Mouse (Mus musculus) limb, embryonic 13.5 days (tissue): Measurements from ENCODE around the gene Cox17. TPM values are rescaled to one million over a fixed set of nuclear protein-coding genes. Genes with fewer than 3 reads are reported as not detected.

ENCODE experiments used
- ATAC-seq: fragments of 200-750 bp; cut with Nextera tagmentation; 2 replicates; pipeline ENCODE4 v1.8.0; 2017; ENCODE audit warnings: low read depth, moderate number of reproducible peaks, moderate TSS enrichment; ENCODE audit not compliant: low FRiP score
- H3K27ac ChIP-seq: fragments of 300-500 bp; sonication (generic); 2 replicates; pipeline ENCODE4 v1.5.1; 2015; ENCODE audit warnings: inconsistent platforms, mild to moderate bottlenecking, moderate library complexity
- H3K27me3 ChIP-seq: fragments of 300-500 bp; sonication (generic); 2 replicates; pipeline ENCODE4 v1.6.1; 2015; ENCODE audit warnings: mild to moderate bottlenecking, inconsistent platforms
- H3K36me3 ChIP-seq: fragments of 300-500 bp; sonication (generic); 2 replicates; pipeline ENCODE4 v1.6.1; 2015; ENCODE audit warnings: inconsistent platforms, mild to moderate bottlenecking, moderate library complexity
- H3K4me1 ChIP-seq: fragments of 300-500 bp; sonication (generic); 2 replicates; pipeline ENCODE4 v1.6.1; 2015; ENCODE audit warnings: inconsistent platforms
- H3K4me2 ChIP-seq: fragments of 300-500 bp; sonication (generic); replicated peaks from 2 replicates; pipeline ENCODE4 v1.6.1; 2015; ENCODE audit warnings: inconsistent platforms, mild to moderate bottlenecking, moderate library complexity
- H3K4me3 ChIP-seq: fragments of 300-500 bp; sonication (generic); 2 replicates; pipeline ENCODE4 v1.5.1; 2015; ENCODE audit warnings: moderate library complexity, mild to moderate bottlenecking, inconsistent platforms
- H3K9ac ChIP-seq: fragments of 300-500 bp; sonication (generic); 2 replicates; pipeline ENCODE4 v1.6.1; 2015; ENCODE audit warnings: mild to moderate bottlenecking, inconsistent platforms
- H3K9me3 ChIP-seq: fragments of 300-500 bp; sonication (generic); 2 replicates; pipeline ENCODE4 v1.6.1; 2016; ENCODE audit warnings: inconsistent platforms
- WGBS: fragments of 180-500 bp; shearing (Covaris S2); methylation state at CpG from one replicate; pipeline ENCODE4 v1.1.7; 2015; 5-methylcytosine and 5-hydroxymethylcytosine counted together
- polyA plus RNA-seq: library from polyadenylated mRNA; unstranded; fragments of >200 nt; fragmentation: Nextera tagmentation; extraction: Ambion mirVana; gene quantifications from 2 replicates; pipeline ENCODE4 v1.2.1, GENCODE M21; 2015

Cox17 gene
- polyA plus RNA-seq, 1 experiment from 2014 or later, result 98.8 TPM

GRCm38 (mm10) chr16:38375182-38375581 lies 28.4 kb downstream of the Cox17 start:
- H3K4me3 ChIP-seq, result no peak overlapping the region
- 82% methylated on average over 7 of the region's 7 CpGs for WGBS
- H3K4me2 ChIP-seq, result no peak overlapping the region
- H3K27me3 ChIP-seq, result no peaks in the 10 kb centered on the region
- no peak overlapping the region for H3K27ac ChIP-seq
- H3K9me3 ChIP-seq, result no peaks in the 10 kb centered on the region
- no peak for ATAC-seq
- no peaks in the 10 kb centered on the region for H3K36me3 ChIP-seq
- 0 out of 2 replicates have a peak overlapping the region, but pooled peaks have one; percentile 19 for H3K9ac ChIP-seq
- peaks cover 15% of the 10 kb centered on the region for H3K4me1 ChIP-seq

GRCm38 (mm10) chr16:38376163-38376840 lies 29.5 kb downstream of the Cox17 start:
- peak; percentile 82; the same call in 1 of the 2 replicates for ATAC-seq
- peak overlapping the region; percentile 63; the same call in 1 of the 2 replicates for H3K27ac ChIP-seq
- peaks cover 15% of the 10 kb centered on the region for H3K4me1 ChIP-seq
- 44% methylated on average over 16 of the region's 17 CpGs for WGBS
- H3K4me3 ChIP-seq, result peak overlapping the region; percentile 25
- no peaks in the 10 kb centered on the region for H3K9me3 ChIP-seq
- no peaks in the 10 kb centered on the region for H3K36me3 ChIP-seq
- no peaks in the 10 kb centered on the region for H3K27me3 ChIP-seq
- H3K4me2 ChIP-seq, result peak overlapping the region; percentile 55
- H3K9ac ChIP-seq, result peak overlapping the region; percentile 60

GRCm38 (mm10) chr16:38376841-38377249 lies 30.1 kb downstream of the Cox17 start:
- Histone ChIP-seq H3K27me3 (no peaks in the 10 kb centered on the region), H3K9ac (peak overlapping the region; percentile 60; the same call in 1 of the 2 replicates), H3K9me3 (no peaks in the 10 kb centered on the region), H3K27ac (peak overlapping the region; percentile 63; the same call in 1 of the 2 replicates), H3K4me2 (peak overlapping the region; percentile 55), H3K4me1 (peaks cover 15% of the 10 kb centered on the region), H3K36me3 (no peaks in the 10 kb centered on the region), H3K4me3 (peak overlapping the region; percentile 25)
- 59% methylated on average over 8 of the region's 8 CpGs for WGBS
- peak; percentile 17; the same call in 1 of the 2 replicates for ATAC-seq

- no peak overlapping the region for H3K4me2 ChIP-seq
- H3K4me3 ChIP-seq, result no peak overlapping the region
- ATAC-seq, result no peak
- H3K27ac ChIP-seq, result no peak overlapping the region
- H3K9ac ChIP-seq, result no peak overlapping the region
- no peaks in the 10 kb centered on the region for H3K36me3 ChIP-seq
- no peaks in the 10 kb centered on the region for H3K27me3 ChIP-seq
- peaks cover 15% of the 10 kb centered on the region for H3K4me1 ChIP-seq
- H3K9me3 ChIP-seq, result no peaks in the 10 kb centered on the region
- WGBS, result 74% methylated on average over 6 of the region's 6 CpGs
Measured at GRCm38 (mm10) chr16:38377546-38377945, 30.8 kb downstream of the Cox17 start.

GRCm38 (mm10) chr16:38378591-38378990 lies 31.8 kb downstream of the Cox17 start:
- no peaks in the 10 kb centered on the region for H3K9me3 ChIP-seq
- peaks cover 15% of the 10 kb centered on the region for H3K4me1 ChIP-seq
- no peak; the same call in 1 of the 2 replicates for ATAC-seq
- WGBS, result 56% methylated on average over 6 of the region's 6 CpGs
- H3K9ac ChIP-seq, result no peak overlapping the region
- H3K4me2 ChIP-seq, result no peak overlapping the region
- no peaks in the 10 kb centered on the region for H3K27me3 ChIP-seq
- H3K27ac ChIP-seq, result no peak overlapping the region
- H3K36me3 ChIP-seq, result no peaks in the 10 kb centered on the region
- H3K4me3 ChIP-seq, result no peak overlapping the region

- Histone ChIP-seq H3K4me2 (no peak overlapping the region), H3K4me1 (peaks cover 15% of the 10 kb centered on the region), H3K36me3 (no peaks in the 10 kb centered on the region), H3K9me3 (no peaks in the 10 kb centered on the region), H3K27me3 (no peaks in the 10 kb centered on the region), H3K4me3 (no peak overlapping the region), H3K9ac (no peak overlapping the region), H3K27ac (no peak overlapping the region)
- no peak; the same call in 1 of the 2 replicates for ATAC-seq
- 21% methylated on average over 6 of the region's 6 CpGs for WGBS
Measured at GRCm38 (mm10) chr16:38379088-38379487, 32.3 kb downstream of the Cox17 start.

- WGBS, result 13% methylated on average over 3 of the region's 3 CpGs
- ATAC-seq, result no peak
- no peak overlapping the region for H3K4me2 ChIP-seq
- peaks cover 15% of the 10 kb centered on the region for H3K4me1 ChIP-seq
- H3K27me3 ChIP-seq, result no peaks in the 10 kb centered on the region
- no peaks in the 10 kb centered on the region for H3K36me3 ChIP-seq
- H3K9ac ChIP-seq, result no peak overlapping the region
- no peak overlapping the region for H3K4me3 ChIP-seq
- no peaks in the 10 kb centered on the region for H3K9me3 ChIP-seq
- no peak overlapping the region; the same call in 1 of the 2 replicates for H3K27ac ChIP-seq
Measured at GRCm38 (mm10) chr16:38379493-38379892, 32.7 kb downstream of the Cox17 start.

GRCm38 (mm10) chr16:38379926-38380325 lies 33.1 kb downstream of the Cox17 start:
- Histone ChIP-seq H3K9ac (no peak overlapping the region), H3K4me2 (no peak overlapping the region), H3K36me3 (no peaks in the 10 kb centered on the region), H3K4me1 (peaks cover 15% of the 10 kb centered on the region), H3K27me3 (no peaks in the 10 kb centered on the region), H3K9me3 (no peaks in the 10 kb centered on the region), H3K4me3 (no peak overlapping the region), H3K27ac (no peak overlapping the region; the same call in 1 of the 2 replicates)
- no peak for ATAC-seq
- 92% methylated on average over 3 of the region's 3 CpGs for WGBS

- no peak overlapping the region for H3K9ac ChIP-seq
- no peak overlapping the region for H3K4me2 ChIP-seq
- no peak for ATAC-seq
- no peaks in the 10 kb centered on the region for H3K27me3 ChIP-seq
- no peaks in the 10 kb centered on the region for H3K9me3 ChIP-seq
- H3K27ac ChIP-seq, result no peak overlapping the region
- no peaks in the 10 kb centered on the region for H3K36me3 ChIP-seq
- no peak overlapping the region for H3K4me3 ChIP-seq
- peaks cover 4% of the 10 kb centered on the region; the same call in 1 of the 2 replicates for H3K4me1 ChIP-seq
- WGBS, result 82% methylated on average over 2 of the region's 2 CpGs
Measured at GRCm38 (mm10) chr16:38383683-38384082, 36.9 kb downstream of the Cox17 start.

- H3K27me3 ChIP-seq, result no peaks in the 10 kb centered on the region
- no peaks in the 10 kb centered on the region for H3K36me3 ChIP-seq
- no peak overlapping the region for H3K4me3 ChIP-seq
- no peak overlapping the region for H3K4me2 ChIP-seq
- no peaks in the 10 kb centered on the region for H3K9me3 ChIP-seq
- H3K9ac ChIP-seq, result no peak overlapping the region
- WGBS, result 86% methylated on average over 6 of the region's 6 CpGs
- no peak overlapping the region for H3K27ac ChIP-seq
- ATAC-seq, result no peak
- no peaks in the 10 kb centered on the region for H3K4me1 ChIP-seq
Measured at GRCm38 (mm10) chr16:38385184-38385634, 38.4 kb downstream of the Cox17 start.

- Histone ChIP-seq H3K9ac (no peak overlapping the region), H3K9me3 (no peaks in the 10 kb centered on the region), H3K4me2 (no peak overlapping the region), H3K27me3 (no peaks in the 10 kb centered on the region), H3K4me3 (no peak overlapping the region), H3K36me3 (no peaks in the 10 kb centered on the region), H3K27ac (no peak overlapping the region), H3K4me1 (no peaks in the 10 kb centered on the region)
- WGBS, result 92% methylated on average over 4 of the region's 4 CpGs
- ATAC-seq, result no peak
Measured at GRCm38 (mm10) chr16:38385700-38386099, 38.9 kb downstream of the Cox17 start.

- no peak for ATAC-seq
- Histone ChIP-seq H3K4me3 (no peak overlapping the region), H3K9ac (no peak overlapping the region), H3K27ac (no peak overlapping the region), H3K4me1 (no peaks in the 10 kb centered on the region), H3K9me3 (no peaks in the 10 kb centered on the region), H3K4me2 (no peak overlapping the region), H3K36me3 (no peaks in the 10 kb centered on the region), H3K27me3 (no peaks in the 10 kb centered on the region)
- WGBS, result 83% methylated on average over 6 of the region's 6 CpGs
Measured at GRCm38 (mm10) chr16:38387389-38387788, 40.6 kb downstream of the Cox17 start.
